Mouse (Mus musculus) hindbrain, postnatal 0 days (tissue): Measurements from ENCODE around the gene Ptger1. TPM values are rescaled to one million over a fixed set of nuclear protein-coding genes. Genes with fewer than 3 reads are reported as not detected.
A peak's percentile ranks its signal among the peaks of the same experiment; 100 is the strongest.

Experiments used
- ATAC-seq: fragments of 200-750 bp; cut with Nextera tagmentation; 2 replicates; pipeline ENCODE4 v1.8.0; 2017; ENCODE audit warnings: mild to moderate bottlenecking, moderate TSS enrichment, moderate library complexity
- DNase-seq: peaks from one replicate; pipeline ENCODE4 v3.0.0-alpha.2; 2015; ENCODE audit warnings: low spot score
- H3K27ac ChIP-seq: fragments of 300-500 bp; sonication (generic); 2 replicates; pipeline ENCODE4 v1.5.1; 2014; ENCODE audit warnings: mild to moderate bottlenecking
- H3K27me3 ChIP-seq: fragments of 300-500 bp; sonication (generic); 2 replicates; pipeline ENCODE4 v1.6.1; 2014; ENCODE audit warnings: low read length, mixed read lengths; ENCODE audit not compliant: insufficient read depth
- H3K36me3 ChIP-seq: fragments of 300-500 bp; sonication (generic); 2 replicates; pipeline ENCODE4 v1.6.1; 2014; ENCODE audit warnings: low read length, mixed read lengths; ENCODE audit not compliant: insufficient read depth
- H3K4me1 ChIP-seq: fragments of 300-500 bp; sonication (generic); 2 replicates; pipeline ENCODE4 v1.6.1; 2014; ENCODE audit warnings: antibody characterized with exemption, low read length, mixed read lengths; ENCODE audit not compliant: insufficient read depth
- H3K4me2 ChIP-seq: fragments of 300-500 bp; sonication (generic); 2 replicates; pipeline ENCODE4 v1.6.1; 2014; ENCODE audit warnings: low read depth, mild to moderate bottlenecking, low read length, moderate library complexity, mixed read lengths
- H3K4me3 ChIP-seq: fragments of 300-500 bp; sonication (generic); 2 replicates; pipeline ENCODE4 v1.5.1; 2014; ENCODE audit warnings: low read length
- H3K9ac ChIP-seq: fragments of 300-500 bp; sonication (generic); replicated peaks from 2 replicates; pipeline ENCODE4 v1.6.1; 2014; ENCODE audit warnings: mild to moderate bottlenecking, low read length, moderate library complexity, mixed read lengths
- H3K9me3 ChIP-seq: fragments of 300-500 bp; sonication (generic); 2 replicates; pipeline ENCODE4 v1.6.1; 2016; ENCODE audit warnings: low read length, mixed read lengths
- CTCF ChIP-seq: IDR thresholded peaks from 2 replicates; pipeline ENCODE4 v1.5.1; 2016; ENCODE audit warnings: antibody characterized with exemption, control low read depth, low read depth
- WGBS: fragments of 180-500 bp; shearing (Covaris S2); extraction: QIAGEN DNeasy Blood & Tissue Kit; methylation state at CpG from one replicate; pipeline ENCODE4 v1.1.7; 2014; 5-methylcytosine and 5-hydroxymethylcytosine counted together
- polyA plus RNA-seq: library from polyadenylated mRNA; unstranded; fragments of >200 nt; fragmentation: Nextera tagmentation; extraction: Ambion mirVana; gene quantifications from 2 replicates; pipeline ENCODE4 v1.2.1, GENCODE M21; 2015
- total RNA-seq: library from RNA; depleted of rRNA; stranded (reverse); fragments of >200 nt; gene quantifications from 2 replicates; pipeline ENCODE4 v1.2.3, GENCODE M21; 2014; rRNA removed

The Ptger1 gene
- total RNA-seq (2.6 and 4.7 TPM in 2 replicates), polyA plus RNA-seq (0.40 and 0.49 TPM in 2 replicates)

DNA sequence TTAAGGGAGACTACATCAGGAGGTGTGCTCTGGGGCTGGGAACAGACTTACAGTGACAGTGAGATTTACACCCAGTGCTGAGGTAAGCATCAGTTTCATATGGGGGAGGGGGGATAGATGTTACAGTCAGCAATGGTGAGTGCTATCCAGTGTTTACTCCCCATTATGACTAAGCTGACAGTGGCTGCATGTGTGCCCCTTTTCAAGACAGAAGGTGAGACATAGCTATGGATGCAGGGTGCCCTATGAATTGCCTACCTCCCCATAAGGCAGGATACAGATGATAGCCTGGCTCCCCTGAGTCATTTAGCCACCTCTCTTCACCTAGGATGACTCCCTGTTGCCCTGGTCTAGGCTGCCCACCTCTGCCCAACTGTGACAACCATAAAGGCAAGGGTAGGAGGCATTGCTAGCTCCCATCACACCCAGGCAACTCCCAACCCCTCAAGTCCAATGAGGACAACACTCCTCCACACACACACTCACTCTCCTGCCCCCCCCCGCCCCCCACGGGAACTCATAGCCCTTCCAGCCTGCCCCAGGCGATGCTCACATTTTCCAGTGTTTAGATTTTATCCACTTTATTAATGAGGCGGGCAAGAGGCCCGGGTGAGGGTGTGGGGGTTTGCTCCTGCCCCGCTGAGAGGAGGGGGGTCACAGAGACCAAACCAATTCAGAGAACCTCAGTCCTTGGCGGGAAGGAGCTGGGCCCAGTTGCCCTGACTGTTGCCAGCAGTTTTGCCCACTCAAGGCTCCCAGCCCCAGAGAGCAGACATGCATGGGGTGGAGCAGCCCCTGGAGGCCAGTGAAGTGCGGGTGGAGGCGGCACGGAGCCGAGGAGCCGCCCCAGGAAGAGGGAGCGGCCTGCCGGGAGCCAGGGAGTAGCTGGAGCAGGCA is at the start of gene Ptger1:
Gene Ptger1, plus strand, starts transcription at position 710 of the 897 bp plus-strand sequence.
- no peak within 1 kb of the TSS for H3K9ac ChIP-seq
- 0 out of 2 replicates have a peak within 1 kb of the TSS, but pooled peaks have one; percentile 12 for H3K27ac ChIP-seq
- DNase-seq, result no peak

DNA sequence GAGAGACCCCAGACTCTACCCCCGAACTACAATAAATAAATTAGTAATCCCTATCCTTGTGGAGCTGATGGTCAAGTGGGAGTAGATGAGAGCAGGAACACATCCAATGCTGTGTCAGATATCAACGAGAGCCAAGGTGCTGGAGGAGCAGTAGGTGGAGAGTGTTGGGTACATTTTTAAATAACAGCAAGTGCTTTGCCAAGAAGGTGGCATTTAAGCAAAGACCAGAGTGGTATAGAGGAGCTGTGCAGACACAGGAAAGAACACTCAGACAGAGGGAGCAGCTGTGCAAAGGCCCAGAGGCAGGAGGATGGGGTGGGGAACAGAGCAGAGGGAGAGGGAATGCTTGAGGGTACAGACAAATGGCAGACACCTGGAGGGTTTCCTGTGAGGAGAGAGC is 49.4 kb upstream of the Ptger1 start:
- 80% methylated on average over 2 of the region's 2 CpGs for WGBS
- no peak for ATAC-seq
- no peak for DNase-seq

More for the DNA sequence above, at the start of gene Ptger1:
- H3K4me3 ChIP-seq, result no peak within 1 kb of the TSS
- H3K9me3 ChIP-seq, result no peaks in the 10 kb centered on the region
- peak; percentile 19 for ATAC-seq
- 21% methylated on average over 14 of the region's 14 CpGs for WGBS
- no peaks in the 10 kb centered on the region for H3K27me3 ChIP-seq
- peaks cover 18% of the 10 kb centered on the region for H3K4me1 ChIP-seq
- no peak for TF ChIP-seq CTCF
- peaks cover 19% of the 10 kb centered on the region for H3K36me3 ChIP-seq
- no peak within 1 kb of the TSS for H3K4me2 ChIP-seq

DNA sequence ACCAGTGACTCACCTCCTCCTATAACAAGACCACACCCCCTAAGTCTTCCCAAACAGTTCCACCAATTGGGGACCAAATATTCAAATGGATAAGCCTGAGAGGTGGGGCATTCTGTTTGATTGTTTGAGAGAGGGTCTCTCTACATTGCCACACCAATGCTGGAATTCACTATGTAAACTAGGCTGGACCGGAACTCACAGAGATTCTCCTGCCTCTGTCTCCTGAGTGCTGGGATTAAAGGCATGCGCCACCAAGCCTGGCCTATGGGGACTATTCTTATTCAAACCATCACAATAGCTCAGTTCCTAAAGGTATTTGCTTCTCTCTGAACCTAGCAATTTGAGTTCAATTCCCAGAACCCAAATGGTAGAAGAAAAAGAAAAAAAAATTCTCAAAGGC is 47.9 kb upstream of the Ptger1 start:
- Histone ChIP-seq H3K36me3 (no peaks in the 10 kb centered on the region), H3K4me3 (no peak overlapping the region), H3K9ac (no peak overlapping the region), H3K9me3 (no peaks in the 10 kb centered on the region), H3K27ac (no peak overlapping the region), H3K4me2 (no peak overlapping the region), H3K27me3 (no peaks in the 10 kb centered on the region), H3K4me1 (no peaks in the 10 kb centered on the region)
- WGBS, result 90% methylated on average over 2 of the region's 2 CpGs
- no peak for DNase-seq
- no peak for TF ChIP-seq CTCF
- ATAC-seq, result no peak

More for the DNA sequence above, 49.4 kb upstream of the Ptger1 start:
- Histone ChIP-seq H3K9ac (no peak overlapping the region), H3K4me1 (no peaks in the 10 kb centered on the region), H3K4me3 (no peak overlapping the region), H3K27ac (no peak overlapping the region), H3K4me2 (no peak overlapping the region), H3K27me3 (no peaks in the 10 kb centered on the region), H3K36me3 (peaks cover 8% of the 10 kb centered on the region; the same call in 1 of the 2 replicates), H3K9me3 (no peaks in the 10 kb centered on the region)
- no peak for TF ChIP-seq CTCF

DNA sequence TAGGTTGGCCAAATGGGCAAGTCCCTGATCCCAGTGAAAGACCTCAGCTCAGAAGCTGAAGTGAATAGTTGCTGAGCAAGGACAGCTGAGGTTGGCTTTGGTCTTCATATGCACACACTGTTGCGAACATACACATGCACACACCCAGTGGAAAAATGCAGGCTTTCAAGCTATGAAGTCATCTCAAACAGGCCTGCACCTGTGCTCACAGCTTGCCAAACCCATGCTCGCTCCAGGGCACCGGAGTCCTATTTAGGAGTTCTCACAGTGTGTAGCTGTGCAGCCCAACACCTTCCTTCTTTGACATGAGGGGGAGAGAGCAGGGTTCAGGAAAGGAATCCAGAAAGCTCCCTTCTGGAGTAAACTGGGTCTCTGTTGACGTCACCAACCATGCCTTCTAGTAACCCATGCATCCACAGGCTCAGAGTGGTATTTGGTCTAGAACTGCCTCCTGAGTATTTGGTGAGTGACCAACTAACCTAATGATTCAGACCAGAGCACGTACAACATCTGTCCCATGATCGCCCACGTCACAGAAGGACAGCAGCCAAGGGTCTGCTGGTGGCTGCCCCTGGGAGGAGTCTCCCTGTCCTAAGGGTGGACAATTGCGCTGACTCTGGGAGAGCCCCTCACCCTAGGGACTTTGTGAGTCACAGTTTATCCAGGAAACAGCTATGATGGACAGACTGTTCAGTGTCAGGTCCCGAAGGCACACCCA is 46.8 kb upstream of the Ptger1 start:
- Histone ChIP-seq H3K27me3 (no peaks in the 10 kb centered on the region), H3K9me3 (no peaks in the 10 kb centered on the region), H3K36me3 (no peaks in the 10 kb centered on the region), H3K4me2 (no peak overlapping the region), H3K4me1 (no peaks in the 10 kb centered on the region), H3K27ac (no peak overlapping the region), H3K9ac (no peak overlapping the region), H3K4me3 (no peak overlapping the region)
- no peak for TF ChIP-seq CTCF
- DNase-seq (no peak), ATAC-seq (no peak)
- 88% methylated on average over 9 of the region's 9 CpGs for WGBS

DNA sequence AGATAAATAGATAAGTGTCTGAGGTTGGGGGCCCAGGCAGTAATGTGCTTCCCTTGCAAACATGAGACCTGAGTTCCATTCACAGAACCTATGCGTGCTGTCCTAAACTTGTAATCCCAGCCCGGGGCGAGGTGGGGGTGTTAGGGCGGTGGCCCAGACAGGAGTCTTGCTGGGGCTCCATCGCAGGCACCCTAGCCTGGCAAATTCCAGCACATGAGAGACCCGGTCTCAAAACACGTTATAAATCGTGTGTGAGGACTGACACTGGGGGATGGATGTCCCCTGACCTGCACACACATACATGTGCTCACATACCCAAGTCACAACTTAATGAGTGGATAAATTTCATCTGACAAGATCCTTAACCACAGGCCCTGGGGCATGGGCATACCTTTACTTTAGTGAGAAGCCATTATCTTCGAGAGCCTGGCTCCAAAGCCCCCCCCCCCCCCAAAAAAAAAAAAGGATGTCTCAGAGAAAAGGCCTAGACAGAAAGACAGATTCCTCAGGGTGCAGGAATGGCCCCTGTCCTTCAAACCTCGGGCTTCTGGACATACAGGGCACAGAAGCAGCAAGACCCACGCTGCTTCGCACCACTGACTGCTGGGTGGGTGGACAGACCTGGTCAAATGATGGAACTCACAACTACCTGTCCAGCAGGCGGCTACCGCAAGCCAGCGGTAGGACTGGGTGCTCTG is 44.6 kb upstream of the Ptger1 start:
- peak; percentile 8 for ATAC-seq
- H3K4me1 ChIP-seq, result no peaks in the 10 kb centered on the region
- no peaks in the 10 kb centered on the region for H3K27me3 ChIP-seq
- peak overlapping the region; percentile 77 for H3K4me2 ChIP-seq
- H3K4me3 ChIP-seq, result peak overlapping the region; percentile 37
- no peaks in the 10 kb centered on the region for H3K9me3 ChIP-seq
- no peaks in the 10 kb centered on the region for H3K36me3 ChIP-seq
- 53% methylated on average over 15 of the region's 15 CpGs for WGBS
- no peak for DNase-seq
- H3K9ac ChIP-seq, result peak overlapping the region; percentile 56
- TF ChIP-seq CTCF, result no peak
- peak overlapping the region; percentile 51; the same call in 1 of the 2 replicates for H3K27ac ChIP-seq

DNA sequence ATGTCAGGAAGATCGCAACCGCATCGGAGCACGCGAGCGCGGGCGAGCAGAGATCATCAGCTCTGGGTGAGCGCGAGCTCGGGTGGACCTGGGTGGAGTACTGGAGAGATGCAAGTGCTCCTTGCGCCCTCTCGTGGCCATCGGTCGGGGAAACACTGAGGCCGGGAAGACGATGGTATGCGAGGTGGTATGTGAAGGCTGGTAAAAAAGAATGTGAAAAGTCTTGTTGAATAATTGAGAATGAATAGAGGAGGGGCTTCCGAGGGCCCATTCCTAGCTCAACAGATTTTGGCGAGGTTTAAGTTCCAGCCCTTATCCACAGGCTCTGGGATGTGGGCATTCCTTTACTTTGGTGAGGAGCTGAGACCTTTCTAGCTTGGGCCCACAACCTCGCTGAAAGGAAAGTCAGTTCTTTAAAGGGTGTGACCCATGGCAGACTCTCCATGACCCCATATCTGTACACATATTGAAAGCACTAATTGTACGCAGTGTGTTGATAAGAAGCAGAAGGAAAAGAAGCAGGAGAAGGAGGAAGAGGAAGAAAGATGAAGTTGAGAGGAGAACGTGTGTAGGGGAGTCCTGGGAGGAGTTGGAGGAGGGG is 44.0 kb upstream of the Ptger1 start:
- Histone ChIP-seq H3K27ac (peak overlapping the region; percentile 51; the same call in 1 of the 2 replicates), H3K4me3 (peak overlapping the region; percentile 37), H3K36me3 (no peaks in the 10 kb centered on the region), H3K4me2 (peak overlapping the region; percentile 77), H3K9ac (peak overlapping the region; percentile 56), H3K4me1 (no peaks in the 10 kb centered on the region), H3K27me3 (no peaks in the 10 kb centered on the region), H3K9me3 (no peaks in the 10 kb centered on the region)
- WGBS, result 10% methylated on average over 23 of the region's 23 CpGs
- ATAC-seq, result peak; percentile 95
- peak; percentile 91 for DNase-seq
- TF ChIP-seq CTCF, result peak; percentile 93
